Mouse (Mus musculus): ENCODE measurements at regions not wholly inside any gene's neighbourhood (a gene's known extent, or its start where the extent isn't known, plus 50 kb on each side); places are given as distances from the start of the nearest gene placed in this dataset.

- TF ChIP-seq CTCF (IDR thresholded peaks at IDR 0.05; ENCODE audit: low read depth) = no peak
- TF ChIP-seq EP300 (IDR thresholded peaks at IDR 0.05; ENCODE audit: low read depth) = no peak
These were observed 776.1 kb upstream of the Car8 start for GRCm38 (mm10) chr4:9014986-9015385.
